Mouse (Mus musculus) cerebellum, adult 9-11 months (tissue): Measurements from ENCODE around the gene Hps1.
"Not testable (repeated sequence)": the region's sequence is repeated elsewhere in the genome, so short reads cannot be mapped to it uniquely, and the experiment has no call there.

Experiments used
- DNase-seq: peaks from one replicate; pipeline ENCODE4 v3.0.0; 2022

Gene Hps1

GRCm38 (mm10) chr19:42779531-42780155 lies at the start of gene Hps1:
TSS of gene Hps1 (minus strand) at chr19:42779978.
- peak; percentile 91 for DNase-seq

GRCm38 (mm10) chr19:42829196-42829595 lies 49.4 kb upstream of the Hps1 start:
- no peak for DNase-seq

- DNase-seq = no peak
Measured at GRCm38 (mm10) chr19:42827843-42828242, 48.1 kb upstream of the Hps1 start.

GRCm38 (mm10) chr19:42820109-42820508 lies 40.3 kb upstream of the Hps1 start:
- no peak for DNase-seq

- DNase-seq = no peak
Measured at GRCm38 (mm10) chr19:42817761-42818160, 38.0 kb upstream of the Hps1 start.

- no peak for DNase-seq
Measured at GRCm38 (mm10) chr19:42816261-42816660, 36.5 kb upstream of the Hps1 start.

GRCm38 (mm10) chr19:42810140-42810539 lies 30.4 kb upstream of the Hps1 start:
- DNase-seq = no peak

- no peak for DNase-seq
Measured at GRCm38 (mm10) chr19:42809491-42809890, 29.7 kb upstream of the Hps1 start.

- no peak for DNase-seq
Measured at GRCm38 (mm10) chr19:42797866-42798265, 18.1 kb upstream of the Hps1 start.

- no peak for DNase-seq
Measured at GRCm38 (mm10) chr19:42795801-42796200, 16.0 kb upstream of the Hps1 start.

- peak; percentile 78 for DNase-seq
Measured at GRCm38 (mm10) chr19:42794914-42795613, 15.3 kb upstream of the Hps1 start.

GRCm38 (mm10) chr19:42788311-42788710 lies 8.5 kb upstream of the Hps1 start:
- no peak for DNase-seq

GRCm38 (mm10) chr19:42785562-42786220 lies 5.9 kb upstream of the Hps1 start:
- no peak for DNase-seq

- DNase-seq = no peak
Measured at GRCm38 (mm10) chr19:42785129-42785528, 5.4 kb upstream of the Hps1 start.

GRCm38 (mm10) chr19:42780156-42780538 lies 369 bp upstream of the Hps1 start:
- not testable (repeated sequence) for DNase-seq

GRCm38 (mm10) chr19:42777801-42778200 lies 2.0 kb downstream of the Hps1 start:
- peak; percentile 25 for DNase-seq

- DNase-seq = peak; percentile 22
Measured at GRCm38 (mm10) chr19:42776813-42777212, 3.0 kb downstream of the Hps1 start.

- DNase-seq = no peak
Measured at GRCm38 (mm10) chr19:42770141-42770872, 9.5 kb downstream of the Hps1 start.

GRCm38 (mm10) chr19:42769648-42770047 lies 10.1 kb downstream of the Hps1 start:
- no peak for DNase-seq

- no peak for DNase-seq
Measured at GRCm38 (mm10) chr19:42767361-42767760, 12.4 kb downstream of the Hps1 start.

GRCm38 (mm10) chr19:42764398-42764797 lies 15.4 kb downstream of the Hps1 start:
- no peak for DNase-seq

GRCm38 (mm10) chr19:42756671-42757070 lies 23.1 kb downstream of the Hps1 start:
- no peak for DNase-seq

GRCm38 (mm10) chr19:42755148-42755870 lies 24.5 kb downstream of the Hps1 start:
- DNase-seq = no peak
